Mouse (Mus musculus): ENCODE results near the gene Ralgps1.

DNA sequence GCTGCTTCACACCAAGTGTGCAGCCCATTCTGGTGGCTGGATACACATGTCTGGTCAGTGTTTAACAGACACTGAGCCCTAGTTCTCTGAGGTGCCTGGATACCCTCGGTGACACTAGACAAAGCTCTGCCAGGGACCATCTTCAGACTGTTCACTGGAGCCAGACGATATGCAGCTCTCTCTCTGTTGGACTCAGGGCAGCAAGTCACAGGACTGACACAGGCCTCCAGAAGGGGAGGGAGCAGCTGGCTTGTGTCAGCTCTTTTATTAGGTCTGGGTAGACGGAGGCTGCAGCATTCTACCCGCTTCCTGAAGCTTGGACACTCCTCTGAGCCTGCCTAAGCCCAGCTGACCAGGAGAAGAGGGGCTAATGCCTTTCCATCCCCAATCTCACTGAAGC lies 164.2 kb downstream of the Ralgps1 start:
- TF ChIP-seq EP300 (IDR thresholded peaks at IDR 0.05; ENCODE audit: low read depth in 1 of 2, low read length in 2 of 2) (no peak), RAD21 (IDR thresholded peaks at IDR 0.05; ENCODE audit: low read depth, low read length) (no peak), ETS1 (IDR thresholded peaks at IDR 0.05; ENCODE audit: low read depth, low read length) (no peak)

Data from MEL (cell line).